Mouse (Mus musculus) stomach, embryonic 16.5 days (tissue): ENCODE data around the gene Spink8. TPM values are rescaled to one million over a fixed set of nuclear protein-coding genes. Genes with fewer than 3 reads are reported as not detected.

Experiments
- polyA plus RNA-seq: library from polyadenylated mRNA; unstranded; fragments of >200 nt; fragmentation: Nextera tagmentation; extraction: Ambion mirVana; gene quantifications from 2 replicates; pipeline ENCODE4 v1.2.1, GENCODE M21; 2015

Gene Spink8
- polyA plus RNA-seq, 1 experiment from 2014 or later: 0.18 TPM

Other genes starting within 250 kb of the Spink8 start
- gene Fbxw15, start 244.0 kb upstream of the Spink8 start, polyA plus RNA-seq: not detected in 2 replicates
- gene Fbxw24, start 186.2 kb upstream of the Spink8 start, polyA plus RNA-seq: not detected in 2 replicates
- gene Fbxw25, start 147.6 kb upstream of the Spink8 start, polyA plus RNA-seq: not detected in 2 replicates
- gene Fbxw18, start 109.6 kb upstream of the Spink8 start, polyA plus RNA-seq: not detected in 2 replicates
- gene Fbxw26, start 66.2 kb upstream of the Spink8 start, polyA plus RNA-seq: not detected in 2 replicates
- not detected in 2 replicates for gene Fbxw27, start 21.6 kb upstream of the Spink8 start, polyA plus RNA-seq
- 58.5 and 61.0 TPM in 2 replicates for gene Nme6, start 20.5 kb downstream of the Spink8 start, polyA plus RNA-seq
- 17.3 and 22.6 TPM in 2 replicates for gene Camp, start 37.3 kb downstream of the Spink8 start, polyA plus RNA-seq
- 26.0 and 26.6 TPM in 2 replicates for gene Cdc25a, start 63.3 kb downstream of the Spink8 start, polyA plus RNA-seq
- 64.3 and 73.2 TPM in 2 replicates for gene Map4, start 119.2 kb downstream of the Spink8 start, polyA plus RNA-seq